Mouse (Mus musculus) olfactory bulb, adult 2 months (tissue): ENCODE measurements around the gene Pla2g1b.

Source experiments
- CTCF ChIP-seq: fragments of 200-500 bp; IDR thresholded peaks from 2 replicates; pipeline ENCODE4 v1.5.1; 2012; ENCODE audit warnings: low read depth, mild to moderate bottlenecking, low read length, moderate library complexity; ENCODE audit not compliant: insufficient read depth
- POLR2A ChIP-seq: fragments of 200-500 bp; IDR thresholded peaks from 2 replicates; pipeline ENCODE4 v1.6.1; 2012; ENCODE audit warnings: mild to moderate bottlenecking, low read depth, low read length, moderate library complexity; ENCODE audit not compliant: insufficient read depth

GRCm38 (mm10) chr5:115523971-115524370 is 57.9 kb downstream of the Pla2g1b start:
- TF ChIP-seq POLR2A (no peak), CTCF (no peak)
